Mouse (Mus musculus) forebrain, embryonic 16.5 days (tissue): ENCODE measurements around the gene Tmem94. TPM values are rescaled to one million over a fixed set of nuclear protein-coding genes. Genes with fewer than 3 reads are reported as not detected.
"Not testable (repeated sequence)": the region's sequence is repeated elsewhere in the genome, so short reads cannot be mapped to it uniquely, and the experiment has no call there.

Experiments used
- ATAC-seq: fragments of 200-750 bp; cut with Nextera tagmentation; 2 replicates; pipeline ENCODE4 v1.8.0; 2017; ENCODE audit warnings: mild to moderate bottlenecking, moderate library complexity
- H3K27ac ChIP-seq: fragments of 300-500 bp; sonication (generic); 2 replicates; pipeline ENCODE4 v1.5.1; 2014; ENCODE audit warnings: low read length, control low read depth
- H3K27me3 ChIP-seq: fragments of 300-500 bp; sonication (generic); replicated peaks from 2 replicates; pipeline ENCODE4 v1.6.1; 2014; ENCODE audit warnings: low read length; ENCODE audit not compliant: control insufficient read depth, insufficient read depth
- H3K36me3 ChIP-seq: fragments of 300-500 bp; sonication (generic); 2 replicates; pipeline ENCODE4 v1.6.1; 2014; ENCODE audit not compliant: control insufficient read depth, insufficient read depth
- H3K4me1 ChIP-seq: fragments of 300-500 bp; sonication (generic); replicated peaks from 2 replicates; pipeline ENCODE4 v1.6.1; 2014; ENCODE audit warnings: low read length; ENCODE audit not compliant: control insufficient read depth, insufficient read depth
- H3K4me2 ChIP-seq: fragments of 300-500 bp; sonication (generic); 2 replicates; pipeline ENCODE4 v1.6.1; 2014; ENCODE audit warnings: mild to moderate bottlenecking, low read length, control low read depth
- H3K4me3 ChIP-seq: fragments of 300-500 bp; sonication (generic); replicated peaks from 2 replicates; pipeline ENCODE4 v1.5.1; 2014; ENCODE audit warnings: mild to moderate bottlenecking, low read length, control low read depth
- H3K9ac ChIP-seq: fragments of 300-500 bp; sonication (generic); replicated peaks from 2 replicates; pipeline ENCODE4 v1.6.1; 2014; ENCODE audit warnings: low read depth, low read length, control low read depth
- H3K9me3 ChIP-seq: fragments of 300-500 bp; sonication (generic); 2 replicates; pipeline ENCODE4 v1.6.1; 2016; ENCODE audit warnings: low read length; ENCODE audit not compliant: control insufficient read depth
- WGBS: fragments of 180-500 bp; shearing (Covaris S2); extraction: QIAGEN DNeasy Blood & Tissue Kit; methylation state at CpG from one replicate; pipeline ENCODE4 v1.1.7; 2014; 5-methylcytosine and 5-hydroxymethylcytosine counted together
- polyA plus RNA-seq: library from polyadenylated mRNA; unstranded; fragments of >200 nt; fragmentation: Nextera tagmentation; extraction: Ambion mirVana; gene quantifications from 2 replicates; pipeline ENCODE4 v1.2.1, GENCODE M21; 2015

Tmem94 gene
- polyA plus RNA-seq, 1 experiment from 2014 or later: 29.8 TPM

GRCm38 (mm10) chr11:115762176-115762575, 3.1 kb upstream of the Tmem94 start:
- not testable (repeated sequence) for H3K4me2 ChIP-seq, H3K9me3 ChIP-seq, H3K27me3 ChIP-seq, H3K9ac ChIP-seq, H3K27ac ChIP-seq, H3K4me3 ChIP-seq, H3K36me3 ChIP-seq, ATAC-seq
- WGBS: 92% methylated on average over 7 of the region's 7 CpGs
- peaks cover 10% of the 10 kb centered on the region for H3K4me1 ChIP-seq

- Histone ChIP-seq H3K9me3 (no peaks in the 10 kb centered on the region), H3K9ac (peak overlapping the region; percentile 60), H3K4me2 (peak overlapping the region; percentile 63), H3K36me3 (no peaks in the 10 kb centered on the region), H3K4me3 (peak overlapping the region; percentile 84), H3K4me1 (peaks cover 12% of the 10 kb centered on the region), H3K27me3 (no peaks in the 10 kb centered on the region), H3K27ac (peak overlapping the region; percentile 77)
- WGBS: 13% methylated on average over 2 of the region's 2 CpGs
- no peak for ATAC-seq
These were observed 535 bp upstream of the Tmem94 start for GRCm38 (mm10) chr11:115764698-115765097.

- Histone ChIP-seq H3K9me3 (no peaks in the 10 kb centered on the region), H3K9ac (peak overlapping the region; percentile 97), H3K36me3 (no peaks in the 10 kb centered on the region), H3K4me2 (peak overlapping the region; percentile 61), H3K4me1 (peaks cover 12% of the 10 kb centered on the region), H3K4me3 (peak overlapping the region; percentile 84), H3K27me3 (no peaks in the 10 kb centered on the region), H3K27ac (peak overlapping the region; percentile 93)
- ATAC-seq: peak; percentile 83
- under 1% methylated on average over 34 of the region's 34 CpGs for WGBS
These were observed 441 bp downstream of the Tmem94 start for GRCm38 (mm10) chr11:115765607-115766141.

GRCm38 (mm10) chr11:115766356-115766943, 1.2 kb downstream of the Tmem94 start:
- peaks cover 12% of the 10 kb centered on the region for H3K4me1 ChIP-seq
- peak overlapping the region; percentile 97 for H3K9ac ChIP-seq
- H3K4me3 ChIP-seq: peak overlapping the region; percentile 84
- no peaks in the 10 kb centered on the region for H3K27me3 ChIP-seq
- peak overlapping the region; percentile 93 for H3K27ac ChIP-seq
- no peaks in the 10 kb centered on the region for H3K36me3 ChIP-seq
- WGBS: 33% methylated on average over 13 of the region's 13 CpGs
- ATAC-seq: no peak
- no peaks in the 10 kb centered on the region for H3K9me3 ChIP-seq
- peak overlapping the region; percentile 61 for H3K4me2 ChIP-seq

- no peaks in the 10 kb centered on the region for H3K27me3 ChIP-seq
- ATAC-seq: no peak
- H3K9ac ChIP-seq: no peak overlapping the region
- H3K27ac ChIP-seq: no peak overlapping the region
- 87% methylated on average over 8 of the region's 8 CpGs for WGBS
- no peaks in the 10 kb centered on the region for H3K9me3 ChIP-seq
- no peaks in the 10 kb centered on the region for H3K36me3 ChIP-seq
- H3K4me1 ChIP-seq: peaks cover 12% of the 10 kb centered on the region
- no peak overlapping the region; the same call in 1 of the 2 replicates for H3K4me3 ChIP-seq
- H3K4me2 ChIP-seq: peak overlapping the region; percentile 61; the same call in 1 of the 2 replicates
These were observed 1.7 kb downstream of the Tmem94 start for GRCm38 (mm10) chr11:115766981-115767380.

GRCm38 (mm10) chr11:115768896-115769295, 3.7 kb downstream of the Tmem94 start:
- Histone ChIP-seq H3K4me2 (no peak overlapping the region), H3K27me3 (no peaks in the 10 kb centered on the region), H3K27ac (no peak overlapping the region), H3K9ac (no peak overlapping the region), H3K9me3 (no peaks in the 10 kb centered on the region; the same call in 1 of the 2 replicates), H3K36me3 (no peaks in the 10 kb centered on the region), H3K4me3 (no peak overlapping the region), H3K4me1 (peaks cover 12% of the 10 kb centered on the region)
- no peak for ATAC-seq
- WGBS: 92% methylated on average over 3 of the region's 3 CpGs

- H3K9me3 ChIP-seq: no peaks in the 10 kb centered on the region; the same call in 1 of the 2 replicates
- H3K27me3 ChIP-seq: no peaks in the 10 kb centered on the region
- H3K4me2 ChIP-seq: no peak overlapping the region
- H3K36me3 ChIP-seq: no peaks in the 10 kb centered on the region
- no peak for ATAC-seq
- 78% methylated on average over 4 of the region's 4 CpGs for WGBS
- no peak overlapping the region for H3K27ac ChIP-seq
- no peak overlapping the region for H3K4me3 ChIP-seq
- no peak overlapping the region for H3K9ac ChIP-seq
- H3K4me1 ChIP-seq: peaks cover 23% of the 10 kb centered on the region
These were observed 9.4 kb downstream of the Tmem94 start for GRCm38 (mm10) chr11:115774653-115775052.

- H3K27me3 ChIP-seq: no peaks in the 10 kb centered on the region
- no peak for ATAC-seq
- no peaks in the 10 kb centered on the region for H3K36me3 ChIP-seq
- WGBS: 41% methylated on average over 18 of the region's 18 CpGs
- no peaks in the 10 kb centered on the region; the same call in 1 of the 2 replicates for H3K9me3 ChIP-seq
- peaks cover 37% of the 10 kb centered on the region for H3K4me1 ChIP-seq
- no peak overlapping the region for H3K9ac ChIP-seq
- no peak overlapping the region for H3K27ac ChIP-seq
- no peak overlapping the region for H3K4me3 ChIP-seq
- H3K4me2 ChIP-seq: no peak overlapping the region
These were observed 10.8 kb downstream of the Tmem94 start for GRCm38 (mm10) chr11:115775821-115776665.

- 49% methylated on average over 9 of the region's 9 CpGs for WGBS
- Histone ChIP-seq H3K9me3 (no peaks in the 10 kb centered on the region; the same call in 1 of the 2 replicates), H3K4me3 (no peak overlapping the region), H3K4me1 (peaks cover 43% of the 10 kb centered on the region), H3K27me3 (no peaks in the 10 kb centered on the region), H3K27ac (no peak overlapping the region), H3K4me2 (no peak overlapping the region), H3K36me3 (no peaks in the 10 kb centered on the region), H3K9ac (no peak overlapping the region)
- no peak for ATAC-seq
These were observed 11.7 kb downstream of the Tmem94 start for GRCm38 (mm10) chr11:115776954-115777353.
